Mouse (Mus musculus): ENCODE data around the gene Tmem86a.

Gene Tmem86a

DNA sequence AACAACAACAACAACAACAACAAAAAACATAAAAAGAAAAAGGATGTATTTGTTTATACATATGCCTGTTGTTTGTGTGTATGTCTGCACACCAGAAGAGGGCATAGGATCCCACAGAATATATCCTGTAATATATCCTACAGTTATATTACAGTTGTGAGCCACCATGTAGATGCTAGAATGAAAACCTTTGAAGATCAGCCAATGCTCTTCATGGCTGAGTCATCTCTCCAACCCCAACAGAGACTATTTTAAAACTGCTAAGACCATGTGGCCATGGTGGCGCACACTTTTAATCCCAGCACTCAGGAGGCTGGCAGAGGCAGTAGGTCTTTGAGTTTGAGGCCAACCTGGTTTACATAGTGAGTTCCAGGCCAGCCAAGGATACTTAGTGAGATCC is 22.9 kb upstream of the Tmem86a start:
- no peak for DNase-seq (ENCODE audit: low read depth, low spot score)

DNA sequence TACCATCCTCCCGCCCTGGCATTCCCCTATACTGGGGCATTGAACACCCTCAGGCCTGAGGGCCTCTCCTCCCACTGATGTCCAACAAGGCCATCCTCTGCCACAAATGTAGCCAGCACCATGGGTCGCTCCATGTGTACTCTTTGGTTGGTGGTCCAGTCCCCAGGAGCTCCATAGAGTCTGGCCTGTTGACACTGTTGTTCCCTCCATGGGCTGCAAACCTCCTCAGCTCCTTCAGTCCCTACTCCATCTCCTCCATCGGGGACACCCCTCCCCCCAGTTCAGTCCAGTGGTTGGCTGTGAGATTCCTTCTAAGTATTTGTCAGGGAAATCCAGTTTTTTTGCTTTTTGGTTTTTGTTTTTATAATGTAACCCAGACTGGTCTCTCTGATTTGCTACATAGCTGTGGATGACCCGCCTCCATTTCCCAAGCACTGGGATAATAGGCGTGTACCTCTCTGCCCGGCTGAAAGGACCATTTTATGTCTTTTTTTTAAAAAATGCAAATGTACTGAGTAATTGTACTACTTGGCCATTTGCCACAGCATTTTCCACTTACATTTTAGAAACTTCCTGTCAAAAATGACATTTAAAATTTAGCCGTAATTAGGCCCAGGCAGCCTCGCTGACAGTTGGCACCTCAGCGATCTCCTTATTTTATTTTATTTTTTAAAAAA is 19.7 kb upstream of the Tmem86a start:
- no peak for DNase-seq (ENCODE audit: low read depth, low spot score)

DNA sequence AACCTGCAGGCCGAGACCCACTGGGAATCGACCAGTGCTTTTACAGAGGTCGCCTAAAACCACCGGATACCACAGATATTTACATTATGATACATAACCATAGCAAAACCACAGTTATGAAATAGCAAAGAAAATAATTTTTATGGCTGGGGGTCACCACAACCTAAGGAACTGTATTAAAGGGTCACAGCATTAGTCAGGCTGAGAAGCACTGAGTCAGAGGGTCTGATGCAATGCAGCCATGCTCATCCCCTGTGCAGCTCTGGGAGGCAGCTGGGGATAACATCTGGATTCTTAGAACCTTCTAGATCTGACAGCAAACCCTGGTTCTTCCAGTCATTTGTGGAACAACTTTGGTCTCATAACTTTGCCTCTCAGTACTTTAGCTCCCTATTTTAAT is 19.0 kb upstream of the Tmem86a start:
- no peak for DNase-seq (ENCODE audit: low read depth, low spot score)

- no peak for DNase-seq (ENCODE audit: low read depth, low spot score)
Observed at GRCm38 (mm10) chr7:47034785-47035384, 15.5 kb upstream of the Tmem86a start.

DNA sequence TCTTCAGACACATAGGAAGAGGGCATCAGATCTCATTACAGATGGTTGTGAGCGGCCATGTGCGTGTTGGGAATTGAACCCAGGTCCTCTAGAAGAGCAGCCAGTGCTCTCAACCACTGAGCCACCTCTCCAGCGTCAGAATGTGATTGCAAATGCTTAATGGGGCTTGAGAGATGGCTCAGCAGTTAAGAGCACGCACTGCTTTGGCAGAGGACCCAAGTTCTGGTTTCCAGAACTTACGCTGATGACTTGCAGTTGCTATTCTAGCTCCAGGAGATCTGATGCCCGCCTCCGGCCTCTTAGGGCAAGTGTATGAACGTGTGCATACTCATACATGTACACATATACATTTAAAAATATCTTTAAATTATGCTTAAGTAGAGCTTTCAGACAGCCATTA is 15.0 kb upstream of the Tmem86a start:
- no peak for DNase-seq (ENCODE audit: low read depth, low spot score)

GRCm38 (mm10) chr7:47041706-47042105 is 8.7 kb upstream of the Tmem86a start:
- no peak for DNase-seq (ENCODE audit: low read depth, low spot score)

- no peak for DNase-seq (ENCODE audit: low read depth, low spot score)
Observed at GRCm38 (mm10) chr7:47042121-47042520, 8.3 kb upstream of the Tmem86a start.

DNA sequence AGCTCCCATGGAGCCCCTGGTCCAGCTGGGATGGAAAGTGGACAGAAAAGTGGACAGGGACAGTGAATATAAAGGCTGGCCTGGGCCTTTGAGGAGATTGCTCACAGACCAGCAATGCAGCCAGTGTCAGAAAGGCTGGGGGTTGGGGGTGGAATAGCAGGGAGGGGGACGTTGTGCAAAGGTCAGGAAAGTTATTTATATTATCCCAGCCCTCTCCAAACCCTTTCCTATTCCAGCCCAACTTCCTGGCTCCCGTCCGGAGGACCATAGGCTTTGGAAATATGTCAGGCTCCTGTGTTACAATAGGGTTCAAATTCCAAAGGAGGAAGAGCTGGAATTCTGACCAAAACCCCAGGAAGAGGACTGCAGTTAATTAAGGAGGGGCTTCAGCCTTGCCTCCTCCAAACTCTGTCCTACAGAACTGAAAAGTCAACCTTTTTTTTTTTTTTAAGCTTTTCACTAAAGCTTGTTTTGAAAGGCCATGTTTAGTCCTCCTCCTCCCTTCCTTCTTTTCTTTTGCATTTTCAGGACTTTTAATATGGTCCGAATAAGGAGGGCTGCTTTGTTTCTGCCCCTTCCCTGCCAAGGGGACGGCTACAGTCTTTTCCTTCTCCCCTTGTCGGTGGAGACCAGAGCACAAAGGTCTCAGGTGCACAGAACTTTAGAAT is 7.4 kb upstream of the Tmem86a start:
- no peak for DNase-seq (ENCODE audit: low read depth, low spot score)

DNA sequence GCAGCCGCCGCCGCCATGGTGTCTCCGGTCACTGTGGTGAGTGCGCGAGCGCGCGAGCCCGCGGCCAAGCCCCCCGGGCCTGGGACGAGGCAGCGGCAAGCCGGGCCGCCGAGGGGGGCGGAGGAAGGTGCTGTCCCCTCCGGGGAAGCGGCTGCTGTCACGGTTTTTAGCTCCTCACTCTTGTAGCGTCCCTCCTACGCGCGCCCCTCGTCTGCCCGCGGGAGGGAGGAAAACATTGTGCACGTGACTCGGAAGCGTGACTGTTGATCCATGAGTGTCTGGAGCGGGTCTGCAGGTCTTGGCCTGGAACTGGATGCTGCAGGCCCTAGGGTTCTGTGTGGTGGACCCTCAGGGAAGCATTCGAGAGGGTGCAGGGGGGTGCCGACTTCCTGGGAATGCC is 365 bp downstream of the Tmem86a start:
- no peak for DNase-seq (ENCODE audit: low read depth, low spot score)

GRCm38 (mm10) chr7:47051404-47052151 is 1.2 kb downstream of the Tmem86a start:
- no peak for DNase-seq (ENCODE audit: low read depth, low spot score)

DNA sequence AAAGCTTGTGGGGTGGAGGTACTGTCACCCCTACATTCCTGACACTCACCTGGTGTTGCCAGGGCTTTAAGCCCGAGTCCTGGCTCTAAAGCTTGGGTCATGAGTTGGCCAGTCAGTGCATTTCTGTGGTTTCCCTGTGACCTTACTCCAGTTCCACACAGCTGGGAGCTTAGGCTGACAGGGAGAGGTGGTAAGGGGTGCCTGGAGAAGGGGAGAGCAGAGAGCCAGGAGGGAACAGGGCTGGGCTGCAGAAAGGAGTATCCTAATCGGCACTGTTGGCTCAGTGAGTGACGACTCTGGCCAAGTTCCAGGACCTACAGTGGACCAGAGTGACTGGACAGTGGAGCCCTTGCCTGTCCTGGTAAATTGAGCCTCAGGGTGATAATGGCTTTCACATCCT is 1.9 kb downstream of the Tmem86a start:
- no peak for DNase-seq (ENCODE audit: low read depth, low spot score)

DNA sequence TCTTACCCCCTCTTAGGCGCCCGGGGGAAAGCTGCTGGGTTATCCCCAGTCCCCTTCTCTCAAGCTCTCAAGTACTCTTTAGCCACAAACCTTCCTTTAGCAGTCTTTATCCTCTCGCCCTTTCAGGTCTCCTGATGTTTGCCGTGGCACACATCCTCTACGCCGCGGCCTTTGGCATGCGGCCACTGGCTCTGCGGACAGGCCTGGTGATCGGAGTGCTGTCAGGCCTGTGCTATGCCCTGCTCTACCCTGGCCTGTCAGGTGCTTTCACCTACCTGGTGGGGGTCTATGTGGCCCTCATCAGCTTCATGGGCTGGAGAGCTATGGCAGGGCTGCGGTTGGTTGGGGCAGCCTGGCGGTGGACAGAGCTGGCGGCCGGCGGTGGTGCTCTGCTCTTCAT is 2.9 kb downstream of the Tmem86a start:
- DNase-seq (ENCODE audit: low read depth, low spot score) = no peak

GRCm38 (mm10) chr7:47054666-47055065 is 4.3 kb downstream of the Tmem86a start:
- no peak for DNase-seq (ENCODE audit: low read depth, low spot score)

- no peak for DNase-seq (ENCODE audit: low read depth, low spot score)
Observed at GRCm38 (mm10) chr7:47055744-47056143, 5.3 kb downstream of the Tmem86a start.

DNA sequence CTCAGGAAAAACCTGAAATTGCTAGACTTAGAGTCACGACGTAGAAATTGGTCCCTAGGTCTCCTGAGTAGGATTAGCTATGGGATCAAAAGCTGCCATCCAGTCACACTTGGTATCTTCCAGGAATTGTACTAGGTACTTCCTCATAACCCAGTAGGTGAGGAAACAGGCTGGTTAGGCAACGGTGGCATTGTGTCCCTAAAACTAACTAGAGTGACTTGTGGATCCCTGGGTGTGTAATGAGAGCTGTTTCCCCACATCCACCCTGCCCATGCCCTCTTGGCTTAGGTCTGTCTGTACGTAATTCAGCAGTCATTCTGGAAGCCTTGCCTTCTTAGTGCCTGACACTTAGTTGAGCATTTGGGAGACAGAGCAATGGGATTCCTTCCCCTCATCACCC is 5.9 kb downstream of the Tmem86a start:
- no peak for DNase-seq (ENCODE audit: low read depth, low spot score)

- no peak for DNase-seq (ENCODE audit: low read depth, low spot score)
Observed at GRCm38 (mm10) chr7:47059339-47059738, 8.9 kb downstream of the Tmem86a start.

GRCm38 (mm10) chr7:47061560-47061959 is 11.2 kb downstream of the Tmem86a start:
- no peak for DNase-seq (ENCODE audit: low read depth, low spot score)

- no peak for DNase-seq (ENCODE audit: low read depth, low spot score)
Observed at GRCm38 (mm10) chr7:47066942-47067341, 16.5 kb downstream of the Tmem86a start.

DNA sequence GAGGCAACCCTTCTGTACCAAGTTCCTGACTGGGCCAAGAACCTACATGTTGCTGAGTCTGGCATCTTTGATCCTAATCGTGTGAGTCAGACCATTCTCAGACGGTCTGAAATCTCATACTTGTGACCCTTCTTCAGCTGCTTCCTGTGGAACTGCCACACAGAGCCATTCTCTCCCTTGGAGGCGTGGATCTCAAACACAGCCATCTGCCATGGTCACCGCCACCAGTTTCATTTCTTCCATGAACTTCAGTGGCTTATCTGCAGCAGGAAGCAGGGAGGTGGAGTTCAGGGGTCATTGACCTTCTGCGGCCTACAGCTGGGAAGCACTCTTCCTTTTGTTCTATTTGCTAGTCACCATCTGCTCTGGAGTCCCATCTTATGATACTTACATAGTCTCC is 17.5 kb downstream of the Tmem86a start:
- DNase-seq (ENCODE audit: low read depth, low spot score) = no peak

- peak; percentile 38 for DNase-seq (ENCODE audit: low read depth, low spot score)
Observed at GRCm38 (mm10) chr7:47072551-47072950, 22.1 kb downstream of the Tmem86a start.

GRCm38 (mm10) chr7:47073536-47074521 is 23.4 kb downstream of the Tmem86a start:
- no peak for DNase-seq (ENCODE audit: low read depth, low spot score)
